Mouse (Mus musculus) E14TG2a.4 (cell line): Measurements from ENCODE around the gene Galnt10.

Experiments
- CTCF ChIP-seq: conservative IDR thresholded peaks from 2 replicates; pipeline ENCODE4 v1.5.1; 2014; ENCODE audit warnings: low read length
- NANOG ChIP-seq: IDR thresholded peaks from 2 replicates; pipeline ENCODE4 v1.6.1; 2014; ENCODE audit warnings: borderline replicate concordance, low read length, mixed read lengths

DNA sequence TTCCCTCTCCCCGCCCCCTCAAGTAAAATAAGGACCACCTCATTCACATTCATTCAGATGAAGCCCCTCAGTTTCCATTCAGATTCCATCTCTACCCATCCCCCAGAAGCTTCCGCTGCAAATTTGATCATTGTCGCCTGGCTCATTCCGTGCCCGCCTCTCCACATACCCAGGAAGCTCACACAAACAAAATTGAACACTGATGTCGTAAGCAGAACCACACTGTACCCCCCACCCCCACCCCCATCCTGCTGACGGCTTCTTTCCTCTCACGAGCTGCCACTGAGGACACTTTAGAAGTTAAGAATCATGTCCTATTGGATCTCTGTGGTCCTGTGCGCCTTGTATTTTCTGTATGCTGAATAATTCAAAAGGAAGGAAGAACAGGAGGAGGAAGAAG is 30.0 kb upstream of the Galnt10 start:
- TF ChIP-seq CTCF (no peak), NANOG (no peak)
